Mouse (Mus musculus) liver, adult 2 months (tissue): ENCODE results near the gene Kif3b.

Experiments used
- CTCF ChIP-seq: fragments of 200-500 bp; IDR thresholded peaks from 2 replicates; pipeline ENCODE4 v1.5.1; 2011; ENCODE audit warnings: low read depth, low read length, control low read depth
- POLR2A ChIP-seq: fragments of 200-500 bp; IDR thresholded peaks from 2 replicates; pipeline ENCODE4 v1.6.1; 2011; ENCODE audit warnings: low read length, control low read depth; ENCODE audit not compliant: insufficient read depth; ENCODE audit errors: extremely low read depth

DNA sequence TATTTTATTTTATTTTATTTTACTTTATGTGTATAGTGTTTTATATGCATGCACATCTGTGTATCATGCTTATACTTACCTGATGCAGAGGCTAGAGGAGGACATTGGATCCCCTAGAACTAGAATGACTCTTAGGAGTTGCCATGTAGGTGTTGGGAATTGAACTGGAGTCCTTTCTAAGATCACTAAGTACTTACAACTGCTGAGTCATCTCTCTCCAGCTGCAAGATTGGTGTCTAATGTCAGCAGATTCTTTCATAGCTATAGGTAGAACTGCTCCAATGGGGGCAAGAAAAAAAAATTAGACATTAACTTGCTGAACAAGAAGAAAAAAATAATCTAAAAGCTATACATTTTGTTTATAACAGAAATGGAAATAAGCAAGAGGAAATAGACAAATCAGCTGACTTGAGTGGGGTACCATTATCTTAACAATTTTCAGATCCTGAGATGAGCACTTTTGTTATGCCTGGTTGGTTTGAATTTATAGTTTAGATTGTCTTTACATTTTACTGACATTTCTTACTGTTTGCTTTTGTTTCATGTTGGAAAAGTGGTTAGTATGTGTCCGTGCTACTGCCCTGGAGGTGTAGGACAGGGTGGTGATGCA, 70.0 kb downstream of the Kif3b start:
- TF ChIP-seq CTCF (no peak), POLR2A (no peak)
